Mouse (Mus musculus): Measurements from ENCODE around the gene Kars.

Kars gene

GRCm38 (mm10) chr8:111943544-111943943 is 67.6 kb downstream of the Kars start:
- no peak for DNase-seq (ENCODE audit: low read depth)
